11 mouse cellular contexts compared by ENCODE assay signal in the genomic region with DNA sequence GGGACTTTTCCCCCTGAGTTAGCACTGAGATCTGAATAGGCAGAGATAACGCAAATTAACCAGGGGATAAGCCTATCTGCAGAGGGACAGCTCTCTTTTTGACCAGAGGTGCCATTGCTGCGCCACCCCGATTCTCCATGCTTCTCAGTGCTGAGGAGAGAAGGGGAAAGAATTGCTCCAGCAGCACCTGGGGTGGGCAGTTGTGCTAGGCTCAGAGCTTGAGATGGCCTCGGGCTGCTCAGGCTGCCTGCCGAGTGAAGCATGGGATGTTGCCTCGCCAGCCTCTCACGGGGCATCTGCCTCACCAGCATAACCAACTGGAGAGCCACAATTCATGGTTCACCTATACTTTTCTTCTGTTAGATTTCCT. TPM values are rescaled to one million over a fixed set of nuclear protein-coding genes. Genes with fewer than 3 reads are reported as not detected.
DNase-seq lines count a peak whose midpoint lies in the region; ATAC-seq and TF ChIP-seq lines count a peak whose summit lies in the region.
"Had no signal": no experiment of that assay in that cellular context is flagged by ENCODE, and none has a peak within 500 bp of the region (broad histone marks: within the 10 kb centered on the region; RNA-seq: fewer than 3 reads in every experiment).

No protein-coding gene starts in this region.

- no peak overlapping the region for H3K4me3 ChIP-seq in heart, embryonic 11.5 days (ENCODE audit: low read depth, low read length)
- no peak overlapping the region for H3K4me3 ChIP-seq in forebrain, embryonic 10.5 days
- H3K4me3 ChIP-seq in hindbrain, embryonic 15.5 days = no peak overlapping the region
- no peak overlapping the region for H3K4me3 ChIP-seq in midbrain, postnatal 0 days (ENCODE audit: low read depth, low read length)
- H3K4me3 ChIP-seq: embryonic facial prominence, embryonic 13.5 days; limb, embryonic 13.5 days; stomach, embryonic 15.5 days had no signal

- 61% methylated on average over 7 of the region's 7 CpGs for WGBS in heart, embryonic 11.5 days (ENCODE audit: insufficient replicate concordance)
- WGBS in forebrain, embryonic 10.5 days = 66% methylated on average over 7 of the region's 7 CpGs
- 35% methylated on average over 7 of the region's 7 CpGs for WGBS in hindbrain, embryonic 15.5 days
- WGBS in midbrain, postnatal 0 days = 37% methylated on average over 7 of the region's 7 CpGs

- H3K9me3 ChIP-seq in heart, embryonic 11.5 days (replicated peaks; ENCODE audit: control insufficient read depth, low read length) = no peaks in the 10 kb centered on the region
- no peaks in the 10 kb centered on the region for H3K9me3 ChIP-seq in forebrain, embryonic 10.5 days
- H3K9me3 ChIP-seq in hindbrain, embryonic 15.5 days = no peaks in the 10 kb centered on the region
- no peaks in the 10 kb centered on the region for H3K9me3 ChIP-seq in midbrain, postnatal 0 days (ENCODE audit: low read length)
- H3K9me3 ChIP-seq: embryonic facial prominence, embryonic 13.5 days; limb, embryonic 13.5 days; stomach, embryonic 15.5 days had no signal

- H3K27ac ChIP-seq in heart, embryonic 11.5 days (ENCODE audit: low read depth, low read length) = no peak overlapping the region
- H3K27ac ChIP-seq in forebrain, embryonic 10.5 days = peak overlapping the region; percentile 73; the same call in 1 of the 2 replicates
- peak overlapping the region; percentile 82 for H3K27ac ChIP-seq in hindbrain, embryonic 15.5 days (replicated peaks)
- H3K27ac ChIP-seq in midbrain, postnatal 0 days (ENCODE audit: low read depth, low read length) = peak overlapping the region; percentile 67
- H3K27ac ChIP-seq: embryonic facial prominence, embryonic 13.5 days; limb, embryonic 13.5 days; stomach, embryonic 15.5 days had no signal

- TF ChIP-seq CTCF in midbrain, postnatal 0 days (IDR thresholded peaks at IDR 0.05) = no peak

- H3K9ac ChIP-seq in heart, embryonic 11.5 days (ENCODE audit: low read depth, low read length) = no peak overlapping the region
- H3K9ac ChIP-seq in hindbrain, embryonic 15.5 days = peak overlapping the region; percentile 4; the same call in 1 of the 2 replicates
- 0 out of 2 replicates have a peak overlapping the region, but pooled peaks have one; percentile 24 for H3K9ac ChIP-seq in midbrain, postnatal 0 days (replicated peaks; ENCODE audit: low read length, poor library complexity, severe bottlenecking)
- H3K9ac ChIP-seq: limb, embryonic 13.5 days; stomach, embryonic 15.5 days had no signal

- no peaks in the 10 kb centered on the region for H3K27me3 ChIP-seq in heart, embryonic 11.5 days (ENCODE audit: control insufficient read depth, insufficient read depth, low read length)
- H3K27me3 ChIP-seq in forebrain, embryonic 10.5 days (ENCODE audit: poor library complexity, severe bottlenecking) = no peaks in the 10 kb centered on the region
- H3K27me3 ChIP-seq in hindbrain, embryonic 15.5 days = no peaks in the 10 kb centered on the region
- no peaks in the 10 kb centered on the region for H3K27me3 ChIP-seq in midbrain, postnatal 0 days (ENCODE audit: insufficient read depth, low read length)
- H3K27me3 ChIP-seq: embryonic facial prominence, embryonic 13.5 days; limb, embryonic 13.5 days; stomach, embryonic 15.5 days had no signal

- no peaks in the 10 kb centered on the region for H3K36me3 ChIP-seq in heart, embryonic 11.5 days (ENCODE audit: control insufficient read depth, insufficient read depth, low read length)
- peaks cover 18% of the 10 kb centered on the region for H3K36me3 ChIP-seq in forebrain, embryonic 10.5 days (replicated peaks)
- no peaks in the 10 kb centered on the region for H3K36me3 ChIP-seq in hindbrain, embryonic 15.5 days
- no peaks in the 10 kb centered on the region; the same call in 1 of the 2 replicates for H3K36me3 ChIP-seq in midbrain, postnatal 0 days (ENCODE audit: insufficient read depth, low read length)
- H3K36me3 ChIP-seq: embryonic facial prominence, embryonic 13.5 days; limb, embryonic 13.5 days; stomach, embryonic 15.5 days had no signal

- peaks cover 30% of the 10 kb centered on the region for H3K4me1 ChIP-seq in heart, embryonic 11.5 days (ENCODE audit: control insufficient read depth, insufficient read depth, low read length)
- H3K4me1 ChIP-seq in forebrain, embryonic 10.5 days = peaks cover 35% of the 10 kb centered on the region
- peaks cover 56% of the 10 kb centered on the region for H3K4me1 ChIP-seq in hindbrain, embryonic 15.5 days (replicated peaks)
- peaks cover 16% of the 10 kb centered on the region for H3K4me1 ChIP-seq in midbrain, postnatal 0 days (ENCODE audit: insufficient read depth, low read length)

- intact Hi-C loops in heart, postnatal 10 days (cut with DNase I) = no loop called here

- no peak for DNase-seq in heart, postnatal 10 days
- DNase-seq in forebrain, embryonic 10.5 days (ENCODE audit: extremely low spot score, low spot score) = no peak
- DNase-seq in midbrain, postnatal 0 days (ENCODE audit: low spot score) = no peak
- DNase-seq in layer of hippocampus, postnatal 10 days (ENCODE audit: low spot score in 2 of 2) = no peak
- no peak for DNase-seq in cerebellum, adult 8-10 months
- no peak for DNase-seq in ovary, postnatal 10 days (ENCODE audit: low spot score)

- no peak for ATAC-seq in heart, embryonic 11.5 days (replicated peaks; ENCODE audit: insufficient number of reproducible peaks, low FRiP score, low TSS enrichment)
- ATAC-seq in hindbrain, embryonic 15.5 days (ENCODE audit: low FRiP score, low read depth) = no peak
- no peak for ATAC-seq in midbrain, postnatal 0 days (ENCODE audit: low FRiP score)

- H3K4me2 ChIP-seq in heart, embryonic 11.5 days = peak overlapping the region; percentile 52; the same call in 1 of the 2 replicates
- H3K4me2 ChIP-seq in hindbrain, embryonic 15.5 days = peak overlapping the region; percentile 42
- 0 out of 2 replicates have a peak overlapping the region, but pooled peaks have one; percentile 38 for H3K4me2 ChIP-seq in midbrain, postnatal 0 days (ENCODE audit: low read depth, low read length, poor library complexity, severe bottlenecking)
- H3K4me2 ChIP-seq: embryonic facial prominence, embryonic 13.5 days; limb, embryonic 13.5 days; stomach, embryonic 15.5 days had no signal

RNA-seq across cellular contexts. Expression of gene Ctnnbl1, which starts 15.2 kb away (rescaled TPM):
- 36.3 and 40.1 TPM in 2 replicates for polyA plus RNA-seq in heart, embryonic 11.5 days (2014; fragmentation: Nextera tagmentation; extraction: Ambion mirVana)
- total RNA-seq in heart, postnatal 10 days (2021) = 10 to 100 TPM; 14.0 to 14.7 TPM
- 98.8 and 104 TPM in 2 replicates for polyA plus RNA-seq in forebrain, embryonic 10.5 days (2016; fragmentation: Nextera tagmentation; extraction: Ambion mirVana)
- 55.6 and 58.9 TPM in 2 replicates for polyA plus RNA-seq in hindbrain, embryonic 15.5 days (2015; fragmentation: Nextera tagmentation; extraction: Ambion mirVana)
- total RNA-seq in midbrain, postnatal 0 days (2014; rRNA removed) = 33.7 and 40.0 TPM in 2 replicates
- polyA plus RNA-seq in midbrain, postnatal 0 days (2015; fragmentation: Nextera tagmentation; extraction: Ambion mirVana) = 44.7 and 45.5 TPM in 2 replicates
- 10 to 100 TPM; 23.0 to 28.0 TPM for total RNA-seq in layer of hippocampus, postnatal 10 days (2021)
